Mouse (Mus musculus) kidney, embryonic 15.5 days (tissue): ENCODE results near the gene Myct1. TPM values are rescaled to one million over a fixed set of nuclear protein-coding genes. Genes with fewer than 3 reads are reported as not detected.

Experiments
- ATAC-seq: fragments of 200-750 bp; cut with Nextera tagmentation; replicated peaks from 2 replicates; pipeline ENCODE4 v1.8.0; 2017; ENCODE audit warnings: moderate TSS enrichment; ENCODE audit not compliant: low FRiP score
- H3K27ac ChIP-seq: fragments of 300-500 bp; sonication (generic); 2 replicates; pipeline ENCODE4 v1.5.1; 2015; ENCODE audit warnings: mild to moderate bottlenecking, inconsistent platforms
- H3K27me3 ChIP-seq: fragments of 300-500 bp; sonication (generic); 2 replicates; pipeline ENCODE4 v1.6.1; 2015; ENCODE audit warnings: inconsistent platforms
- H3K36me3 ChIP-seq: fragments of 300-500 bp; sonication (generic); 2 replicates; pipeline ENCODE4 v1.6.1; 2015; ENCODE audit warnings: inconsistent platforms
- H3K4me1 ChIP-seq: fragments of 300-500 bp; sonication (generic); 2 replicates; pipeline ENCODE4 v1.6.1; 2015; ENCODE audit warnings: inconsistent platforms
- H3K4me2 ChIP-seq: fragments of 300-500 bp; sonication (generic); 2 replicates; pipeline ENCODE4 v1.6.1; 2015; ENCODE audit warnings: moderate library complexity, mild to moderate bottlenecking, inconsistent platforms
- H3K4me3 ChIP-seq: fragments of 300-500 bp; sonication (generic); replicated peaks from 2 replicates; pipeline ENCODE4 v1.5.1; 2015; ENCODE audit warnings: mild to moderate bottlenecking, inconsistent platforms
- H3K9ac ChIP-seq: fragments of 300-500 bp; sonication (generic); 2 replicates; pipeline ENCODE4 v1.6.1; 2015; ENCODE audit warnings: mild to moderate bottlenecking, inconsistent platforms
- H3K9me3 ChIP-seq: fragments of 300-500 bp; sonication (generic); replicated peaks from 2 replicates; pipeline ENCODE4 v1.6.1; 2016; ENCODE audit warnings: inconsistent platforms
- WGBS: fragments of 180-500 bp; shearing (Covaris S2); methylation state at CpG from one replicate; pipeline ENCODE4 v1.1.7; 2015; ENCODE audit warnings: mixed read lengths; 5-methylcytosine and 5-hydroxymethylcytosine counted together
- polyA plus RNA-seq: library from polyadenylated mRNA; unstranded; fragments of >200 nt; fragmentation: Nextera tagmentation; extraction: Ambion mirVana; gene quantifications from 2 replicates; pipeline ENCODE4 v1.2.1, GENCODE M21; 2015

Gene Myct1
- polyA plus RNA-seq, 1 experiment from 2014 or later = 9.0 TPM

GRCm38 (mm10) chr10:5570059-5570458 is 23.5 kb upstream of the Myct1 start:
- H3K4me1 ChIP-seq = 0 out of 2 replicates have a peak, but pooled peaks cover 5% of the 10 kb centered on the region
- H3K4me2 ChIP-seq = no peak overlapping the region
- no peak overlapping the region for H3K4me3 ChIP-seq
- ATAC-seq = no peak
- no peak overlapping the region for H3K27ac ChIP-seq
- WGBS = 82% methylated on average over 8 of the region's 8 CpGs
- no peaks in the 10 kb centered on the region for H3K27me3 ChIP-seq
- H3K36me3 ChIP-seq = no peaks in the 10 kb centered on the region
- H3K9ac ChIP-seq = no peak overlapping the region
- no peaks in the 10 kb centered on the region for H3K9me3 ChIP-seq

- Histone ChIP-seq H3K9ac (no peak overlapping the region), H3K4me1 (0 out of 2 replicates have a peak, but pooled peaks cover 5% of the 10 kb centered on the region), H3K4me3 (no peak overlapping the region), H3K27me3 (no peaks in the 10 kb centered on the region), H3K4me2 (no peak overlapping the region), H3K27ac (no peak overlapping the region), H3K36me3 (no peaks in the 10 kb centered on the region), H3K9me3 (no peaks in the 10 kb centered on the region)
- peak; percentile 78; the same call in 1 of the 2 replicates for ATAC-seq
- 26% methylated on average over 5 of the region's 5 CpGs for WGBS
These were observed 22.2 kb upstream of the Myct1 start for GRCm38 (mm10) chr10:5571332-5571731.

GRCm38 (mm10) chr10:5573328-5573727 is 20.2 kb upstream of the Myct1 start:
- Histone ChIP-seq H3K4me3 (no peak overlapping the region), H3K9me3 (no peaks in the 10 kb centered on the region), H3K27me3 (no peaks in the 10 kb centered on the region), H3K27ac (no peak overlapping the region), H3K4me1 (0 out of 2 replicates have a peak, but pooled peaks cover 5% of the 10 kb centered on the region), H3K36me3 (no peaks in the 10 kb centered on the region), H3K4me2 (no peak overlapping the region), H3K9ac (no peak overlapping the region)
- no peak for ATAC-seq
- 63% methylated on average over 2 of the region's 2 CpGs for WGBS

GRCm38 (mm10) chr10:5591061-5591460 is 2.5 kb upstream of the Myct1 start:
- H3K4me2 ChIP-seq = no peak overlapping the region
- no peak overlapping the region for H3K9ac ChIP-seq
- 82% methylated on average over 2 of the region's 2 CpGs for WGBS
- H3K27ac ChIP-seq = 0 out of 2 replicates have a peak overlapping the region, but pooled peaks have one; percentile 77
- H3K4me3 ChIP-seq = no peak overlapping the region
- H3K9me3 ChIP-seq = no peaks in the 10 kb centered on the region
- H3K27me3 ChIP-seq = no peaks in the 10 kb centered on the region
- no peaks in the 10 kb centered on the region for H3K36me3 ChIP-seq
- no peaks in the 10 kb centered on the region for H3K4me1 ChIP-seq
- ATAC-seq = no peak

- peak overlapping the region; percentile 77; the same call in 1 of the 2 replicates for H3K27ac ChIP-seq
- no peak overlapping the region for H3K9ac ChIP-seq
- WGBS = 78% methylated on average over 4 of the region's 4 CpGs
- no peaks in the 10 kb centered on the region for H3K27me3 ChIP-seq
- H3K4me3 ChIP-seq = no peak overlapping the region
- H3K9me3 ChIP-seq = no peaks in the 10 kb centered on the region
- no peaks in the 10 kb centered on the region for H3K4me1 ChIP-seq
- H3K4me2 ChIP-seq = no peak overlapping the region
- no peaks in the 10 kb centered on the region for H3K36me3 ChIP-seq
- ATAC-seq = no peak
These were observed 1.6 kb upstream of the Myct1 start for GRCm38 (mm10) chr10:5591996-5592395.

GRCm38 (mm10) chr10:5594457-5594856 is 882 bp downstream of the Myct1 start:
- peak overlapping the region; percentile 7; the same call in 1 of the 2 replicates for H3K4me2 ChIP-seq
- ATAC-seq = no peak
- no peak overlapping the region for H3K27ac ChIP-seq
- H3K9ac ChIP-seq = no peak overlapping the region
- no peaks in the 10 kb centered on the region for H3K9me3 ChIP-seq
- no peaks in the 10 kb centered on the region for H3K27me3 ChIP-seq
- H3K36me3 ChIP-seq = no peaks in the 10 kb centered on the region
- H3K4me3 ChIP-seq = peak overlapping the region; percentile 25
- no peaks in the 10 kb centered on the region for H3K4me1 ChIP-seq
- whole genome bisulfite sequencing = 64% methylated on average over 5 of the region's 5 CpGs

- Histone ChIP-seq H3K9ac (no peak overlapping the region), H3K4me3 (no peak overlapping the region), H3K27me3 (no peaks in the 10 kb centered on the region), H3K27ac (no peak overlapping the region), H3K4me2 (0 out of 2 replicates have a peak overlapping the region, but pooled peaks have one; percentile 8), H3K9me3 (no peaks in the 10 kb centered on the region), H3K4me1 (no peaks in the 10 kb centered on the region), H3K36me3 (no peaks in the 10 kb centered on the region)
- 58% methylated on average over 6 of the region's 6 CpGs for WGBS
- no peak for ATAC-seq
These were observed 3.0 kb downstream of the Myct1 start for GRCm38 (mm10) chr10:5596559-5596958.

- Histone ChIP-seq H3K36me3 (no peaks in the 10 kb centered on the region), H3K27ac (no peak overlapping the region), H3K9ac (no peak overlapping the region), H3K27me3 (no peaks in the 10 kb centered on the region), H3K9me3 (no peaks in the 10 kb centered on the region), H3K4me3 (no peak overlapping the region), H3K4me1 (no peaks in the 10 kb centered on the region), H3K4me2 (no peak overlapping the region)
- peak; percentile 64 for ATAC-seq
- WGBS = 20% methylated on average over 7 of the region's 7 CpGs
These were observed 6.5 kb downstream of the Myct1 start for GRCm38 (mm10) chr10:5600123-5600522.

- H3K4me2 ChIP-seq = no peak overlapping the region
- H3K27me3 ChIP-seq = no peaks in the 10 kb centered on the region
- no peaks in the 10 kb centered on the region for H3K4me1 ChIP-seq
- no peaks in the 10 kb centered on the region for H3K9me3 ChIP-seq
- ATAC-seq = 0 out of 2 replicates have a peak, but pooled peaks have one; percentile 6
- H3K27ac ChIP-seq = 0 out of 2 replicates have a peak overlapping the region, but pooled peaks have one; percentile 10
- 66% methylated on average over 10 of the region's 10 CpGs for WGBS
- no peaks in the 10 kb centered on the region for H3K36me3 ChIP-seq
- H3K9ac ChIP-seq = no peak overlapping the region
- no peak overlapping the region for H3K4me3 ChIP-seq
These were observed 9.9 kb downstream of the Myct1 start for GRCm38 (mm10) chr10:5603512-5603911.

GRCm38 (mm10) chr10:5604371-5604770 is 10.8 kb downstream of the Myct1 start:
- no peak for ATAC-seq
- Histone ChIP-seq H3K9ac (no peak overlapping the region), H3K27ac (peak overlapping the region; percentile 58; the same call in 1 of the 2 replicates), H3K4me3 (no peak overlapping the region), H3K4me2 (no peak overlapping the region), H3K4me1 (no peaks in the 10 kb centered on the region), H3K36me3 (no peaks in the 10 kb centered on the region), H3K9me3 (no peaks in the 10 kb centered on the region), H3K27me3 (no peaks in the 10 kb centered on the region)
- WGBS = 70% methylated on average over 13 of the region's 13 CpGs

GRCm38 (mm10) chr10:5608874-5609273 is 15.3 kb downstream of the Myct1 start:
- H3K27ac ChIP-seq = no peak overlapping the region
- no peak overlapping the region for H3K9ac ChIP-seq
- no peak for ATAC-seq
- H3K4me2 ChIP-seq = no peak overlapping the region
- no peaks in the 10 kb centered on the region for H3K27me3 ChIP-seq
- no peak overlapping the region for H3K4me3 ChIP-seq
- no peaks in the 10 kb centered on the region for H3K36me3 ChIP-seq
- no peaks in the 10 kb centered on the region for H3K9me3 ChIP-seq
- no peaks in the 10 kb centered on the region for H3K4me1 ChIP-seq
- WGBS = 58% methylated on average over 3 of the region's 3 CpGs

- Histone ChIP-seq H3K27ac (no peak overlapping the region), H3K4me2 (no peak overlapping the region), H3K36me3 (no peaks in the 10 kb centered on the region), H3K9ac (no peak overlapping the region), H3K4me3 (no peak overlapping the region), H3K9me3 (no peaks in the 10 kb centered on the region), H3K4me1 (no peaks in the 10 kb centered on the region), H3K27me3 (no peaks in the 10 kb centered on the region)
- no peak for ATAC-seq
- WGBS = 73% methylated on average over 13 of the region's 13 CpGs
These were observed 21.8 kb downstream of the Myct1 start for GRCm38 (mm10) chr10:5615186-5616040.
